Mouse (Mus musculus) R1 (cell line): ENCODE measurements around the gene Ubc.
A peak's percentile ranks its signal among the peaks of the same experiment; 100 is the strongest.

Experiments
- DNase-seq: peaks from one replicate; pipeline ENCODE4 v3.0.0-alpha.2; 2018; ENCODE audit warnings: low read depth, low spot score

Ubc gene

GRCm38 (mm10) chr5:125351057-125351456 is 38.9 kb downstream of the Ubc start:
- no peak for DNase-seq

DNA sequence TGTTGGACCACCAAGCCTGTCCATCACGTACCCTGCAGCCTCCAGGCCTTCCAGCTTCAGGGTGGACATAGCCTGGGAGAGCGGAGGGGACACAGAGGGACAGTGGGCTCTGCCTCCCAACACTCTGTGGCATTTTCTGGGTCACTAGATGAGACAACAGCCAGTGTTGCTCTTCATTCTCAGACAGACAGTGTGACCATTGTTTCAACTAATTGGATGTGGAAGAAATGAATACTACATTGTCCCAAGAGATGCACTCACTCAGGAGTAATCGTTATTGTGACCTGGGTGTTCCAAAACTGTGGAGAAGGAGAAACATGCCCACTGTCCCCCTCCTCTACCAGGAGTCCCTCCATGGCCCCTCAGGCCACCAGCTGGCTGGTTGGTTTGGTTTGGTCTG is 40.6 kb downstream of the Ubc start:
- no peak for DNase-seq

GRCm38 (mm10) chr5:125348487-125348886 is 41.5 kb downstream of the Ubc start:
- peak; percentile 79 for DNase-seq

GRCm38 (mm10) chr5:125348067-125348466 is 41.9 kb downstream of the Ubc start:
- DNase-seq, result no peak

- DNase-seq, result no peak
These were observed 45.7 kb downstream of the Ubc start for GRCm38 (mm10) chr5:125344296-125344695.

GRCm38 (mm10) chr5:125341459-125342090 is 48.4 kb downstream of the Ubc start:
- no peak for DNase-seq

DNA sequence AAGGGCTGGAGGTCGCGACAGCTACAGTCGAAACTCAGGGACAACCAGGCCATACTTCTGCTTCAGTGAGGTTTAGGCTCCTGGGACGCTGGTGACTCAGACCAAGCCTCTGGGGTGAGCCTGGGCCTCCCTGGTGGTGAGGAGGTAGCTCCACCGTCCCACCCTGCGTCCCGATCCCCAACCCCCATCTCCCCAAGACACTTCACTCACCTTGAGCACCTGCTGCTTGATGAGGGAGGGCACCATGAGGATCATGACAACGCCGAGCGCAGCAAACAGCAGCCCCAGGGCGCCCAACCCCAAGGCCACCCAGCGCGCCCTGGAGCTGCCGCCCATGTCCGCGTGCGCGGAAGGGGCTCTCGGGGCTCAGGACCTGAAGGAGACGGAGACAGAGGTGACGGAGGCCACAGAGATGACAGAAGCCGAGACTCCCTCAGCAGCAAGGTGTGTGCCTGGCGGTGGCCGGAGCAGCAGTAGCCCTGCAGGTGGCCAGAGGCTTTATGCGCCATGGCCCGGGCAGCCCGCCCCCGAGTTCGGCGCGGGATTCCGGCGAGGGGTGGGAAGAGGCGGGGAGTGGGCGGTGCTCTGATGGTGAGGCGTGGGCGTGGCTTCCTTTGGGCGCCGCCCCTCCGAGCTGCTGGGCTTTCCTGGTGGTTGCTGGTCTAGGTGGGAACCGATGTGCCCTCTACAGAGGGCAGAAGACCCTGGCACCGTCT is 49.3 kb downstream of the Ubc start, which contains the start of gene Scarb1:
TSS of gene Scarb1 (minus strand) at position 548 of the 716 bp plus-strand sequence.
- DNase-seq, result peak; percentile 81

DNA sequence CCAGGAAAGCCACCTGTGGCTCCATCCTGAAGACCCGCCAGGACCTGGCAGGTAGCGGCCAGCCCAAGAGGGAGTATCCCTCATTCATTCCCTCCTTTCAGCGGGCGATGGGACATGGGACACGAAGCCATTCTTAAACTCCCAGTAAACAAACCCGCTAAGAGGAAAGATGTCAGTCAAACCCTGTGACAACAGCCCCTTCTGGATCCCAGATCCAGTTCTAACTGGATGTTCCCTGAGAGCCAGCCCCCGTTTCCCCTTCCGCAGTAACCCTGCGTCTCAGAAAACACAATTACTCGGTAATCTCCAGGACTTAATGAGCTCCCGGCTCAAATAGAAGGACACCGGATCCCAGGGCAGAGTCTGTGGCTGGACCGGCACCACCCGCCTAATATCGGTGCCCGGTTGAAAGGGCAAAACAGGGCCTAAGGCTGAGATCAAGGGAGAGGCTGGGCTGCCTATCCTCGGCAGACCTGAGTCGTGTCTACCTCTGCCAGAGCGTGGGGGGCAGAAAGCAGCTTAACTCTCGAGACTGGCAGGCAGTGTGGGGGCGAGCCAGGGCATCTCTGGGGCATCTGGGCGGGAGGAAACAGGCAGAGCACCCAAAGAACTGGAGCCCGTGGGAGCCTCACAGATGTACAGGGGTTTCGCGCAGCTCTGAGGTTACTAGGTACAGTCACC is 50.0 kb downstream of the Ubc start:
- DNase-seq, result peak; percentile 66

GRCm38 (mm10) chr5:125339108-125339751 is 50.8 kb downstream of the Ubc start:
- DNase-seq, result peak; percentile 85

DNA sequence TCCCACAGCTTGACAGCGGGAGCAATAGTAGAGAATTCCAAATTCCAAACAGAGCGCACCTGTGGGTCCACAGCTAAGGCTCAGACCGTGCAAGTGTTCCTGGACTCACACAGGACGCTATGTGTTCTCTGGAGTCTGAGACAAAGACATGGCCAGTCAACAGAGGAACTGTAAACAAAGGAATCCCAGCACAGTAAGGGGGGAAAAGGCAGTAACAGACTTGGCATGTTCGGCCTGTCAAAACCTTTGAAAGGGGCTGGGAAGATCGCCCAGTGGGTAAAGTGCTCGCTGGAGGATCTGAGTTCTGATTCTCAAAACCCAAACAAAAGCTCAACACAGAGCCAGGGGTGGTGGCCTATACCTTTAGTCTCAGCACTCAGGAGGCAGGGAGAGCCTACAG is 52.5 kb downstream of the Ubc start:
- no peak for DNase-seq

- no peak for DNase-seq
These were observed 53.0 kb downstream of the Ubc start for GRCm38 (mm10) chr5:125337012-125337411.
